Mouse (Mus musculus): ENCODE measurements at regions not wholly inside any gene's neighbourhood (a gene's known extent, or its start where the extent isn't known, plus 50 kb on each side); places are given as distances from the start of the nearest gene placed in this dataset.

- Histone ChIP-seq H3K9me3 (ENCODE audit: control insufficient read depth, low read length) (no peaks in the 10 kb centered on the region), H3K27ac (ENCODE audit: low read depth, low read length) (no peak overlapping the region), H3K4me2 (ENCODE audit: low read depth, low read length, severe bottlenecking) (no peak overlapping the region), H3K4me1 (replicated peaks; ENCODE audit: control insufficient read depth, insufficient read depth, low read length) (no peaks in the 10 kb centered on the region), H3K4me3 (ENCODE audit: low read depth, low read length) (no peak overlapping the region), H3K36me3 (ENCODE audit: control insufficient read depth, insufficient read depth, low read length) (no peaks in the 10 kb centered on the region), H3K27me3 (ENCODE audit: control insufficient read depth, insufficient read depth, low read length) (no peaks in the 10 kb centered on the region), H3K9ac (ENCODE audit: low read length) (no peak overlapping the region)
- 60% methylated on average over 3 of the region's 3 CpGs for WGBS
- DNase-seq (ENCODE audit: low spot score) (no peak), ATAC-seq (replicated peaks; ENCODE audit: low FRiP score) (peak; percentile 49)
These were observed 543.5 kb upstream of the Vwc2 start for GRCm38 (mm10) chr11:10570489-10570888.

Data from forebrain, embryonic 11.5 days (tissue).